Mouse (Mus musculus) lung, adult 2 months (tissue): Measurements from ENCODE around the gene Micu2.

Experiments used
- CTCF ChIP-seq: fragments of 200-500 bp; IDR thresholded peaks from 2 replicates; pipeline ENCODE4 v1.5.1; 2011; ENCODE audit warnings: mild to moderate bottlenecking, low read length, control low read depth; ENCODE audit not compliant: insufficient read depth
- POLR2A ChIP-seq: fragments of 200-500 bp; IDR thresholded peaks from 2 replicates; pipeline ENCODE4 v1.6.1; 2011; ENCODE audit warnings: low read depth, mild to moderate bottlenecking, control low read depth, low read length, borderline replicate concordance; ENCODE audit errors: extremely low read depth

DNA sequence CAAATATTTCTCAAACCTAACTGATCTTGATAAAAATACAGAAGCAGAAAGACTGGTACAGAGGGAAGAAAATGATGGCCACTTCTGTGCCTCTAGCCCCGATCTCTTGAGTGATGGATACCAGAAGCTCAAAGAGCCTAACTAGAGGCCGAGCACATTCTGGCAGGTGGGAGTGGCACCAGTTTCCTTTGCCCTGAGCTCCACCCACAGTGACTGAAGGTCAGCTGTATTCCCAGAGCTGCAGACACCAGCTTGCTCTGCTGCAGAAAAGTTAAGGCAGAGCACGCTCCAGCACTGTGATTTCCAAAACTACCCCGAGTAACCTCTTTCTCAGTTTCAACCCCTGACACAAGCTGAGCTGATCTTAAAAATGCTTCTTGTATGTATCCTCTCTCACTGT is 37.2 kb downstream of the Micu2 start:
- TF ChIP-seq POLR2A, result no peak
- no peak for TF ChIP-seq CTCF
